Mouse (Mus musculus): ENCODE results near the gene Mturn. TPM values are rescaled to one million over a fixed set of nuclear protein-coding genes. Genes with fewer than 3 reads are reported as not detected.

Mturn gene
- total RNA-seq (2014; fragmentation: Nextera tagmentation) = 0.04 TPM in 1 of 2 replicates, not detected in the other
- 0.13 TPM in 1 of 2 replicates, not detected in the other for total RNA-seq (2017)

DNA sequence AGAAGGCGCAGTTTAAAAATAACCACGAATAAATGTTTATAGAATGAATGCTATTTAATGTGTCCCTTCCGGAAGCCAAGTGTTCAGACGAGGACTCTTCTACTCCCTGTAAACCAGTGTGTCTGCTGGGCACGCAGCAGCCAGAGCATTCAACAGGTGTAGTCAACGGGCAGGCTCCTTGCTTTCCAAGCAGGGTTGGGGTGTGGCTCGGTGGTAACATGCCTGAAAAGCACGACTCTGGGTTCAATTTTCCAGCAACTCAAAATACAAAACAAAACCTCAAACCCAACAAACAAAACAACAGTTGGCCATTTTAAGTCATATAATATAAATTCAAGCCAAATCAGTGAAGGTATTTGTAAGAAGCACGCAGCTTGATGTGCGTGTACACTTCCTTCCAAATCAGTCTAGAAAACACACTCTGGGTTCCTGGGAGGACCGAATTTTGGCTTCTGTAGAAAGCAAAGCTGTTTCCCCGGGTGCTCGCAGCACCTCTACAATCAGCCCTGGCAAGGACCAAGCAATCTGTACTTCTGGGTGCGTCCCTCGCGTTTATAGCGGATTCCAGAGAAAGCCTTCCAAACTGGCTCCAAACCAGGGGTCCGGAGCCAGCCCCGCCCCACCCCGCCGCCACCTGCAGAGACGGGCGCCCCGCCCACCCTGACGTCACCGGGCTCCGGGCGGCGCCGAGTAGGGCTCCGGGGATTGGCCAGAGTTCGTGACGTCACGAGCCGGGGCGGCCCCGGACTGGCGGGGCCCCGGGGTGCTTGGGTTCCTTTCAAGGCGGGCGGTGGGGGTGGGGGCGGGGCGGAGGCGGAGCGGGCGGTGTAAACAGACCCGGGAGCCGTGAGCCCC is at the start of gene Mturn:
Gene Mturn, plus strand, starts transcription at position 734 of the 855 bp plus-strand sequence.
- peak; percentile 91 for ATAC-seq (replicated peaks; ENCODE audit: poor library complexity, severe bottlenecking)

DNA sequence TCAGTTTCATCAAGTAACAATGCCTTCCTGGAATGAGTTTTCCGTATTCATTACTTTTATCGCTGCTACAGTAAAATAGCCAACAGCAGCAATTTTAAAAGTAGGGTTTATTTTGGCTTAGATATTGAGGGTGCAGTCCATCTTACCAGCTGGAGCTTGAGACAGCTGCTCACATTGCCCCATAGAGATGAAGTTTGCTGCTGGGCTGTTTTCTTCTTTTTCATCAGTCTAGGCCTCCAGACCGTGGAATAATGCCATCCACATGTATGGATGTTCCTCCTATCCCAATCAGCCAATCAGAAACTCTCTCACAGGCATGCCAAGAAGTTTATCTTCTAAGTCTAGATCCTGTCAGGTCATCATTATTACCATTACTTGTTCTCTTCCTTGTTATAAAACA is 41.5 kb upstream of the Mturn start:
- no peak for ATAC-seq (replicated peaks; ENCODE audit: poor library complexity, severe bottlenecking)

DNA sequence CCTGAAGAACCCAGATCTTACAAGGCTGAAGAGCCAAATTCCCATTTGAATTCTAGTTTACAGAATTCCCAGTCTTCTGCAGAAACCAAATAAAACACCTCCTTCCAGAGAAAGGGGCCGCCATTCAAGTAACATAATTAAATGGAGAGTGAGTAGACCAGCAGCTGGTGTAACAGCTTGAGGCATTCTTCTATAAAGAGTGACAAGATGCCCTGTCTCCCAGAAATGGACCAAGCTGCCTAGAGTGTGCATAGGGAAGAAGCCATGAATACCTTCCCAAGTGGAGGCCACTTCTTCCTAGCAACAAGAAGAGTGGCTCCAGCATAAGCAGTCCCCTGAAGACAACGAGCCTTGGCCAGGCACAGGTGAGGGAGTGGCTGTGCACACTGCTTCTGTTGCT is 39.5 kb upstream of the Mturn start:
- no peak for ATAC-seq (replicated peaks; ENCODE audit: poor library complexity, severe bottlenecking)

DNA sequence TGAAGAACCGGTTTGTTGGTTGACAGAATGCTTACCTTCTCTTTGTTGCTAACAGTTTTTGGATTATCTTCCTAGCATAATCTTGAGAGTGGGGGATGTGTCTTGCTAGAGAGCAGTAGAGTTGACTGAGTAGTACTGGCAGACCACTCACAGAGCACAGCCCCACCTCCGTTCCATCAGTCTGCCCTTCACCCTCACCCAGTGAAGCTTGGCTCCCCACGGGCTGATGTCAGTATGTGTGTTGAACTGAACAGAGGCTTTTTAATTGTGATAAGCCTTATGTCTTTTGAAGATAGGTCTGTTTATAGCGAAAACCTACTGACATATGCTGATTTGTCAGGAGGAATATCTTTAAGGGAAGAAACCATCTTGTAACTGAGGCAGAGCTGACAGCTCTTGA is 38.2 kb upstream of the Mturn start:
- no peak for ATAC-seq (replicated peaks; ENCODE audit: poor library complexity, severe bottlenecking)

DNA sequence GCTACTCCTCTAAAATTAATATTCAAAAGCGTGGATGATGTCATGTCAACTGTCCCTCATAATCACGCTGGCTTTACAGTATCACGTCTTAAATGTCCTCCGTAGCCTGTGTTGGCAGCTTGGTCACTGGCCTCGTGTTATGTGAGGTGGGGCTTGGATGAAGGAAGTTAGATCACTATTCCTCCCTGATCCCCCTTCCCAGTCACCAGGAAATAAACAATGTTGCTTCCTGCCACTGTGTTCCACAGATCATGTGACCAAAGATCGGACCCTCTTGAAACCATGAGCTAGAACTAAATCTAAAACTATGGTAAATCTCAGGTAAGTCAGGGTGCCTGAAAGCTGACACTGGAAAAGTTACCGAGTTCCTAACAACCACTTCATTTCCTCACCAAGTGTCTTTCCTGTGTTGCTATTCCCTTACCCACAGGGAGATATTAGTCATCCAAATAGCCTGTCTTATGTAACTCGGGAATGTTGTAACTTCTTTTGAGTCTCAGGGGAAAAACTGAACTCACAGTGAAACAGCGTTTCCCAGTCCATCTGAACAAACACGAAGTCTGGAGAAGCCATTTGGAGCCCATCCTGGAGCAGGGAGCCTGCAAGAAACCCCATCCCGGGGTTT is 25.8 kb upstream of the Mturn start:
- no peak for ATAC-seq (replicated peaks; ENCODE audit: poor library complexity, severe bottlenecking)

DNA sequence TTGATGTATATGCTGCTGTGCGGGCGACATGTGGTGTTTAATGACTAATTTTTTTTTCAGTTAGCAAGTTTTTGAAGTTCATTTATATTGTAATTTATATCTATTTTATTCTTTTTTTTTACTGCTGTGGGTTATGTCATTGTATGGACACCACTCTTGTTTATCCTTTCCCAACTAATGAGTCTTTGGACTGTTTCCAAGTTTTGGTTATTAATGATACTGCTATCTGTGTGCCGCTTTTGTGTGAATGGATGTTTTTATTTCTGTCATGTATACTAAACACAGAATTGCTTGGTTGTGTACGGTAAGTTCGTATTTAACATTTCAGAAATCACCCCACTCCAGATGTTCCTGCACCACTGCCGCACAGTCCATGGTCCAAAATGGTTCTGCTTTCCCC is 23.6 kb upstream of the Mturn start:
- ATAC-seq (replicated peaks; ENCODE audit: poor library complexity, severe bottlenecking) = no peak

DNA sequence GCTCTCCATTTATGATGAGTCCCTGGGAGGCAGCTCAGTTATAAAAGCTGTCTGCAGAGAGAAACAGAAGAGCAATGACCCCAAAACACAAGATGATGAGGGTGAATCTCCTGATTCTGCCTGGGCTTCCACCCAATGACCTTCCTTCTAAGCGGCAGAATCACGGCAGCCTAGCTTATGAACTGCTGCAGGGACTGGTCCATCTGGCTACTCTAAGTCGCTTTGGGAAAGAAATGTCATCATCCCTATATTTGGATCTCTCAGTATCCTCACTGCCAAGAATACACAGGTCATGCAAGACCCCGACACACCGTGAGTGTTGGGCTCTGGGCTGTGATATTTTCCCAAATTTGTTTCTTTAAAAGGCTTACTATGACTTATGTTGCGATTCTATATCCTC is 11.6 kb upstream of the Mturn start:
- ATAC-seq (replicated peaks; ENCODE audit: poor library complexity, severe bottlenecking) = no peak

DNA sequence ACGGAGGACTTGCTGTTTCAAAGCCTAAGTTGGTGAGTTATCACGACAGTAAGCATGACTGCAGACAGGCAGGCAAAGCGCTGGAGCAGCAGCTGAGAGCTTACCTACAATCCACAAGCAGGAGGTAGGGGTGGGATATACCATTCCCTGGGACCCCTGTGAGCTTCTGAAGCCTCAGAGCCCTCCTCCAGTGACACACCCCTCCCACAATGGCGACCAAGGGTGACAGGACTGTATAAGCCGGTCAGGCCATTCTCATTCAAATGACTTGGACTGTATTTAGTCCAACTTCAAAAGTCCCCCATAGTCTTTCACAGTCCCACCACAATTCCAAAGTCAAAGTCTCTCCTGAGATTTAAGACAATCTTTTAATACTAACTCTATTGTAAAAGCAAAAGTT is 8.5 kb upstream of the Mturn start:
- no peak for ATAC-seq (replicated peaks; ENCODE audit: poor library complexity, severe bottlenecking)

DNA sequence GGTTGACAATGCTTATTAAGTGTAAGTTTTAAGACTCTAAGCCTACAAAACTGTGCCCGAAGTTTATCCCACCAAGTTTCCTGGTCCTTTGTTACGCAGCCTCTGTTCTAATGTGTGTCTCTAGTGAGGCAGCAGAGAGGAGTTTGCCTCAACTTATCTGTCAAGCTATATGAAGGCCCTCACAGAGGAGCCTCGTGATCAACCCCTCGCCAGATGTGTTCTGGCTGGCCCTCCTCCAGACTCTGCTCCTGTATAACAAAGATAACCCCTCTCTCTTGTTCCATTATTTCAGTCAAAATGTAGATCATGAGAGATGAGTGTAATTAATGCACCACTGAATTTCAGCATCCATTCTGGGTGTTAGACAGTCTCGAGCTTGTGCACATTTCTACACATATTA is 1.7 kb upstream of the Mturn start:
- no peak for ATAC-seq (replicated peaks; ENCODE audit: poor library complexity, severe bottlenecking)

DNA sequence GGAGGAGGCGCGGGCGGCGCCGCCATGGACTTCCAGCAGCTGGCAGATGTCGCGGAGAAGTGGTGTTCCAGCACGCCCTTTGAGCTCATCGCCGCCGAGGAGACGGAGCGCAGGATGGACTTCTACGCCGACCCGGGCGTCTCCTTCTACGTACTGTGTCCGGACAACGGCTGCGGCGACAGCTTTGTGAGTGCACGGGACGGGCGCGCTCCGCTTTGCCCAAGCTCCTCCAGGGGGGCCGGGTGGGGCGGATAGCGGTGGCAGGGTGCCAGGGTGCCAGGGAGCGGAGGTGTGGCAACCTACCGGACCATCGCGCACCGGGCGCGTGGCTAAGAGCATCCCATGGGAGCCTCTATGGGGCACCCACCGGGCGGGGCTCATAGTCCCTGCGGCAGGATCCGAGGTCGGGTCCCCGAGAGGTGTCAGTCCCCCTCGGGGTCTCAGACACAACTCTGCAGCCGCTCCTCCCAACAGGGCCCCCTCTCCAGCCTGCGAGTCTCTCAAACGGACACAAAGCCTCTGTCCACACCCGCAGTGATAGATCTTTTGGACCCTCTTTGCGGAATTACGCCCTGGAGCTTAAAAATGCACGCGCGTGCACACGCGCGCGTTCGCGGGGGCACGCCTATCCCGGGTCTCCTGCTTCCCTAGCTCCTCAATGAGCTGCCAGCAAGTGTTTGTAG is 463 bp downstream of the Mturn start:
- ATAC-seq (replicated peaks; ENCODE audit: poor library complexity, severe bottlenecking) = peak; percentile 43

DNA sequence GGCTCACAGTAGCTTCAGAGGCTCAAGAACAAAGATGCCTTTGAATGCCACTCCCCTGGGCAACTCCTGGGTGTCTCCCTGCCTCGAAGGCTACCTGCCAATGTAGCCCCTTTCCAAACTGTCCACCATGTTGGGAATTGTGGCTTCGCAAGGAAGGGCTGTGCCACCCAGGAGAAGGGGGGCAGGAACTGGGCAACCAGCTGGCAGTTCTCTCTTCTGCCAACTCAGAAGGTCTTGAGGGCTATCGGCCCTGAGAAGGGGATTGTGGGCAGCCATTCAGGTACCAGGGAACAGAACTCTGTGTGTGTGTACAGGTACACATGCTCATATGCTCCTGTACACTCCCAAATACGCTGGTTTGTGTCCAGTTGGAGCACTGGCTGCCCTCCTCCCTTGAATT is 2.7 kb downstream of the Mturn start:
- no peak for ATAC-seq (replicated peaks; ENCODE audit: poor library complexity, severe bottlenecking)

DNA sequence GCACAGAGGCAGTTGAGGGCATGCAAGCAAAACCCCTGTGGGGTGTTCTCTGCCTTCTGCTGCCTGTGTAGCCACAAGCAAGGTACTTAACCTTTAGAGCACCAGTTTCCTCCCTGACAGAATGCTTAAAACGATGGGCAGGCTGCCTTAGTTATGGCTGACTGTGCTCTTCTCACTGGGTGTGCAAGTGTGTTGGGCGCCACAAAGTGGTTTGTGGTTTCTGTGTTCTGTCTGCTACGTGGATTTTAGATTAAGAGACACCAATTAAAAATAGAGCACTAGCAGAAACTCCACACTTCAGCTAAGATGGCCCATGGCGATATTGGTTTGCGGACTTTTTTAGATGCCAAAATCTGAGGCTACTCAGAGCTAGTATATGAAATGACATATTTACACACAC is 3.7 kb downstream of the Mturn start:
- ATAC-seq (replicated peaks; ENCODE audit: poor library complexity, severe bottlenecking) = no peak

DNA sequence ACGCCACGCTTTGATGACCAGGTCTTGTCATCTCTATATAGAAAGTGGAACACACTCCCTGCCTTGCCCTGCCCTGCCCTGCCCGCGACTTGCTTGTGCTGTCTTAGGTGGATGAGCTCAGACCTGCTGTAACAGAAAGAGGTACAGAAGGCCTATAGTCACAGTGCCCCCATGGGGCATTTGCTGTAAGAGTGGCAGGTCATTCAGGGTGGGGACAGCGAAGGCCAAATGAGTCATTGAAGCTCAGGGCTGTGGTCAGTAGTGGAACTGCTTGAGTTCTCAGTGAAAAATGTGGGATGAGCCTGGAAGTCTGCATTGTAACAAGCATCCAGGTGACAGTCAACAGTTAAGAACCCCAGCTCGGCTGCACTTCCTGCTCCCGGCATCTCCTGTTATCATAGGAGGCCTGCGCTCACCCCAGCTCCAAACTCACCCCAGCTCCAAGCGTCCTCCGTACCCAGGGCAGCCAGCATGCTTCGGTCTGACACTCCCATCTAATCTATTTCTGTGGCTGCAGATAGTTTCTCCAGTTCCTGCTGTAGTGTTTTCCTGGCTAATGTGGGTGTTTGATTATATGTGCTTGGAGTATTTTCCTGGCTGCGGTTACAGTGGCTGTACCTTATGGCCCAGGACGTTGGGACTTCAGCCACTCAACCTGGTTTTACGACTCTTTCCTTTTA is 4.4 kb downstream of the Mturn start:
- no peak for ATAC-seq (replicated peaks; ENCODE audit: poor library complexity, severe bottlenecking)

DNA sequence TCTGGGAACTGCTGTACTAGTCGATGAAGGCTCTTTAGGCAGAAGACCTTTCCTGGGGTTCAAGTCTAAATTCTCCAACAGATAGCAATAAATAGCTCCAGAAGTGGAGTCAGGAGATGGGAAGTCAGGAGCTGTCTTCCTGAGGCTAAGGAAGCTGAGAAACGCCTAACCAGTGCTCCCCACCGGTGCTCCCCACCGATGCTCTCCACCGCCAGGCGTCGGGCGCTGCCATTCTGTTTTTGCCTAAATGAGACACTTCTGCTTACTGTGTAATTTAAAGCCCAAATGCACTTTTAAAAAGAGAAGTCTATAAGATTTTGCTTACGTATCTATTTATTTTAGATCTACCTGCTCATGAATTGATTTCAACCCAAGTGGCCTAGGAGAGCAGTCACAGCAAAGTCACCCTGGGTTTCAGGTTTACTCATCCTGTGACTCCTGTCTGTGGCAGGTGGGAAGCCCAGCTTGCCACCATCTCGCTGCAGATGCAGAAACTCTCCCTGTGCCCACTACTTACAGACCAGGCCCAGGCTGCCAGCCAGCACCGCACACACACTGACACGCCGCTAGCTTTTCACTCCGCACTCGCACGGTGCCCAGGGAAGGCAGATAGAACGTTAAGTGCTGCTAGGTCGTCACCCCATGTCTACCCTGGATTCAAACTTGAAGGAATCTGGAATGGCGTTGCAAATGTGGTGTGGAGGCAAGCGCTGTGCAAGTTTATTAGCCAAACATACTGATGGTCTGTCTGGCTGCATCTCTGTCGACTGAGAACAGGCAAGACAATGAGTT is 5.7 kb downstream of the Mturn start:
- ATAC-seq (replicated peaks; ENCODE audit: poor library complexity, severe bottlenecking) = no peak

DNA sequence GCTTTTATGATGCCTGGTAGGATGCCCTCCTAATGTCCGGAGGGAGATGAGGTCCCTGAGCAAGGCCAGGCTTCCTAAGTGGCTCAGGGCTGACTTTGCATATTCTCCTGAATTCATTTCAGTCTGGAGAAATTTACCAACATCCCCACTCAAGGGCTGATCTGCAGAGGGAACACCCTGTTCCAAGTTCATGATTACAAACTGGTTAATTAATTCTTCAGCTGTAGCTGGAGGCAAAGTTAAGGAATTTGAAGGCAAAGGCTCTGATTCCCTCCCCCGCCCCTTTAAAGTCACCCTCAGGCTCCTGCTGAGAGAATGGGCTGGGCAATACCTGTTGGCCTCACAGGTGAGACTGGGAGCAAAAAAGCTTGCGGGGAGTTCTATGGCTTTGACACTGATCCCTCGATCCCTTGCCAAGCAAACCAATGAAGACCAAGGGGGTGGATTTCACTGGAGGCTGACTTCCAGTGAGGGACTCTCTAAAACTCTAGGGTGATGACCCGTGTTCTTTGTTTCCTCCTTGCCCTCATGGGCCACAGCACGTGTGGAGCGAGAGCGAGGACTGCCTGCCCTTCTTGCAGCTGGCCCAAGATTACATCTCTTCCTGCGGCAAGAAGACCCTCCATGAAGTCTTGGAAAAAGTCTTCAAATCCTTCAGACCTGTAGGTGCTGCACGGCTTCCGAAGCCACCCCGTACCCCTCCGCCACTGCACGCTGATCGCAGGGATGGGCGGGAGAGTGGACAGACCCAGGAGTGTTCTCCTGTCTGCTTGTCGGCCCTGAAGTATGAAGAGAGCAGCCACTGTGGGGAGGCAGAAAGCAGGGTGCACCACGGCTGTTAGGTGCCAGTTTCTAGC is 7.3 kb downstream of the Mturn start:
- ATAC-seq (replicated peaks; ENCODE audit: poor library complexity, severe bottlenecking) = no peak

DNA sequence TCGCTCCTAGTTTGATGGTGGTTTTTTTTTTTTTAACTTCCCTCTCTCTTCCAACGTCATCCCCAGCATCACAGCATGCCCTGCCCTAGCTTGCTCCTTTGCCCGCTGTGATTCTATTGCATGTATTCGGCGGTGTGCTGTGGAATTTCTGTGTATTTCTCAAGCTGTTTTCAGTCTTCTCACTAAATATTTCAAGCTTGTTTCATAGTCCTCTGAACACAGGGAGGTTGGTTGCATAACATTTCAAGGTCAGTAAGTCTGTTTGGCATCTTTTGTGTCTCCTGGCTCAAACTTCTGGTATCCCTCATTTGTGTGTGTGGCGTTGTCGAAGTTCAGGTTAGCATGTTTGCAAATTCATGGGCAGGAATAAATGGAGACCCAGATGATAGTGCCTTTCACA is 8.3 kb downstream of the Mturn start:
- ATAC-seq (replicated peaks; ENCODE audit: poor library complexity, severe bottlenecking) = no peak

DNA sequence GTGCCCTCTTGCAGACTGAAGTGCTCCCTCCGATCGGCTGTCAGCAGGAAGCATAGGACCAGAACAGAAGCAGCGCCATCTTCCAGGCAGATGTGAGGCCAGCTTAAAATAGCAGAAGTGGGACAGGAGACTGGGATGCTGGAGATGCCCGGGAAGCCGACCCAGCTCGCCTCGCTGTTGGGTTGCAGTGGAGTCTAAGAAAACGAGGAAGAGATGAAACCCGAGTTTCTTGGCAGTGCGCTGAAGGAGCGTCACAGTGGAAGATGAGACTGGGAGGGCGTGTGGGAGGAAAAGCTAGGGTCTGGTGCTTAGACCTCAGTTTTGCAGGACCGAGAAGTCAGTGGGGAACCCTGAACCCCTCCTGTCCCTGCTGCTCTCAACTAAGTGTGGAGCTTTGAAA is 9.4 kb downstream of the Mturn start:
- ATAC-seq (replicated peaks; ENCODE audit: poor library complexity, severe bottlenecking) = no peak

DNA sequence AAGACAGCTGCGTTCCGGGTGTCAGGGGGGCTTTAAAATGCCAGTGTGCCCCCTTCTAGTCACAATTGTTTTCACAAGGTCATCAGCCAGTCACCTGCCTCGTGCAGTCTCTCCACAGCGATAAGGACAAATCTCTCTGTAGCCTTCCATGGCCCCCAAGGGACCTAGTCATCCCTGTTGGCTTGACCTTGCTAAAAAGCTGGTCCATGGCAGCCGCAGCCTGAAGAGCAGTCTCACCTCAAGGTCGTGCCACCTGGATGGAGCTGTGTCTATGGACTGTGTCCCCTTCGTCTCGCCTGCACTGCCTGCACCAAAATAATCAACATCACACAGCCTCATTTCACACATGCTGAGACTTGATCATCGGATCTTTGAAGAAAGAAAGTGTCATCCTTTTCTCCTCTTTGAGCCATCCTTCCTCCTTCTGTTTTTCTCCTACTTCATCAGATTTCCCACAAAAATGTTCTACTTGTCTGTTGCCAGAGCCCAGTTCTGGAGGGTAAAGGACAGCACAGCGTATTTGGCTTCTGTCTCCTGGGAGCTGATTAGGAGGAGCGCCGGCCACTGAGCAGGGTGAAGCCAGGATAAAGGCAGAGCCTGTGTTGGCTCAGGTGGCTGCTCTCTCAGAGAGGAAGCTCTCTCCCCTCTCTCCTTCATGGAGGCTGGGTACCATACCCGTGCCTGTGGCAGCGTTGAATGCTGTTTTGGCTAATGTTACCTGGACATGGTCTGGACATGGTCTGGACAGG is 10.1 kb downstream of the Mturn start:
- ATAC-seq (replicated peaks; ENCODE audit: poor library complexity, severe bottlenecking) = no peak

Data from granulocyte monocyte progenitor cell, adult 5-6 weeks (primary cell).